Mouse (Mus musculus) megakaryocyte-erythroid progenitor cell, adult 5-6 weeks (primary cell): ENCODE measurements around the gene C3. TPM values are rescaled to one million over a fixed set of nuclear protein-coding genes. Genes with fewer than 3 reads are reported as not detected.

Experiments used
- ATAC-seq: replicated peaks from 2 replicates; pipeline ENCODE4 v1.8.0; 2016; ENCODE audit warnings: mild to moderate bottlenecking, inconsistent platforms; ENCODE audit not compliant: severe bottlenecking, poor library complexity, low FRiP score, low TSS enrichment
- total RNA-seq, 2 experiments: library from RNA; stranded (forward) in 1 of 2; stranded (reverse) in 1 of 2; fragments of 200-1000, 215-1000 nt in 1 of 2; fragments of >200 nt in 1 of 2; fragmentation: Nextera tagmentation in 1 of 2; gene quantifications; 2 replicates each; pipeline ENCODE4 v1.2.3; 2014 to 2017

C3 gene
- total RNA-seq (2014; fragmentation: Nextera tagmentation) (8.9 TPM in 1 of 2 replicates, not detected in the other), total RNA-seq (2017) (1.7 and 7.1 TPM in 2 replicates)

GRCm38 (mm10) chr17:57228014-57228413 is at the start of gene C3:
Gene C3, minus strand, starts transcription at chr17:57228136.
- ATAC-seq, result no peak

- ATAC-seq, result peak; percentile 58
Observed at GRCm38 (mm10) chr17:57276634-57277121, 48.7 kb upstream of the C3 start.

- ATAC-seq, result no peak
Observed at GRCm38 (mm10) chr17:57275997-57276351, 48.0 kb upstream of the C3 start.

- peak; percentile 72 for ATAC-seq
Observed at GRCm38 (mm10) chr17:57275111-57275996, 47.4 kb upstream of the C3 start.

- no peak for ATAC-seq
Observed at GRCm38 (mm10) chr17:57274686-57275085, 46.8 kb upstream of the C3 start.

- no peak for ATAC-seq
Observed at GRCm38 (mm10) chr17:57273846-57274245, 45.9 kb upstream of the C3 start.

- ATAC-seq, result no peak
Observed at GRCm38 (mm10) chr17:57271301-57271700, 43.4 kb upstream of the C3 start.

GRCm38 (mm10) chr17:57267556-57268126 is 39.7 kb upstream of the C3 start:
- no peak for ATAC-seq

GRCm38 (mm10) chr17:57264972-57265945 is 37.3 kb upstream of the C3 start:
- ATAC-seq, result peak; percentile 99

- ATAC-seq, result no peak
Observed at GRCm38 (mm10) chr17:57264164-57264563, 36.2 kb upstream of the C3 start.

GRCm38 (mm10) chr17:57262901-57263550 is 35.1 kb upstream of the C3 start:
- ATAC-seq, result no peak

- ATAC-seq, result no peak
Observed at GRCm38 (mm10) chr17:57261796-57262195, 33.9 kb upstream of the C3 start.

- ATAC-seq, result no peak
Observed at GRCm38 (mm10) chr17:57261286-57261685, 33.4 kb upstream of the C3 start.

GRCm38 (mm10) chr17:57260351-57260750 is 32.4 kb upstream of the C3 start:
- ATAC-seq, result no peak

GRCm38 (mm10) chr17:57259742-57260141 is 31.8 kb upstream of the C3 start:
- ATAC-seq, result no peak

GRCm38 (mm10) chr17:57258191-57258590 is 30.3 kb upstream of the C3 start:
- ATAC-seq, result no peak

GRCm38 (mm10) chr17:57256921-57257485 is 29.1 kb upstream of the C3 start:
- no peak for ATAC-seq

- ATAC-seq, result no peak
Observed at GRCm38 (mm10) chr17:57255354-57255753, 27.4 kb upstream of the C3 start.

- ATAC-seq, result no peak
Observed at GRCm38 (mm10) chr17:57253306-57253705, 25.4 kb upstream of the C3 start.
